Mouse (Mus musculus): Measurements from ENCODE around the gene Itpr2.
"Not testable (repeated sequence)": the region's sequence is repeated elsewhere in the genome, so short reads cannot be mapped to it uniquely, and the experiment has no call there.

The Itpr2 gene

GRCm38 (mm10) chr6:146502856-146503255 lies 833 bp upstream of the Itpr2 start:
- no peak for DNase-seq

- DNase-seq, result peak; percentile 87
These were observed 632 bp downstream of the Itpr2 start for GRCm38 (mm10) chr6:146501316-146501865.

GRCm38 (mm10) chr6:146500771-146501170 lies 1.3 kb downstream of the Itpr2 start:
- DNase-seq, result peak; percentile 41

- DNase-seq, result no peak
These were observed 1.8 kb downstream of the Itpr2 start for GRCm38 (mm10) chr6:146500206-146500605.

- DNase-seq, result no peak
These were observed 2.5 kb downstream of the Itpr2 start for GRCm38 (mm10) chr6:146499566-146499965.

DNA sequence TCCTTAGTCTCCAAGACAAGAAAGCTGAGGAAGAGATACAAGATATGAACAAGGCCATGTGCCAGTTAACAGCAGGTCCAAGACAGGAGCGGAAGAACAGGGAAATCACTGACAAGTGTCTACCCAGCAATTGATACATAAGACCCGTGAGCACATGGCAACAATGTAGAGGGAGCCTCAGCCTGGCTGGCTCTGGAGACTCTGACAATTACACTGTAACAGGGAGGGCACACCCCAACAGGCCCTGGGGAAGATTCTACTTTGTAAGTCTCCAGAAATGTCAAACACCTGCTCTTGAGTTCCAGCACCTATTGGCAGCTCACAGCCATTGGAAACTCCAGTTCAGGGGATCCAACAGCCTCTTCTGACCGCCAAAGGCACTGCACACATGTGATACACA lies 3.6 kb downstream of the Itpr2 start:
- no peak for DNase-seq

DNA sequence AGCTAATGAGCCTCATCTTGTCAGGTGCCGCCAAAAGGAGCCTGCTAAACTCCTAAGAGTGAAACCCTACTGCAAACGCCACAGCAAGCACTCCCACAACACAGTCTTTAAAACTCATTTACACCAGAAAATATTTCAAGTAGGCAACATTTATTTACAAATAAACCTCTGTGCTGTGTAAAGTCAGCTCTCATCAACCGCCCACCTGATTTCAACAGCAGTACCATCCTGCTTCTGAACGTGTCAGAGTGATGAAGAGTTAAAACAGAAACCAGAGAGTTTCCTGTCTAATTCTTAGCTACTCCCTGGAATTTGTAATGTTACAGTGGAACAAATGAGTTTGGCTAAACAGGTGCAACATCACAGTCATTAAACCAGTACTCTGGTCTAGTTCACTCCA lies 4.2 kb downstream of the Itpr2 start:
- DNase-seq, result no peak

GRCm38 (mm10) chr6:146497435-146497834 lies 4.6 kb downstream of the Itpr2 start:
- no peak for DNase-seq

GRCm38 (mm10) chr6:146491680-146492079 lies 10.3 kb downstream of the Itpr2 start:
- DNase-seq, result no peak

DNA sequence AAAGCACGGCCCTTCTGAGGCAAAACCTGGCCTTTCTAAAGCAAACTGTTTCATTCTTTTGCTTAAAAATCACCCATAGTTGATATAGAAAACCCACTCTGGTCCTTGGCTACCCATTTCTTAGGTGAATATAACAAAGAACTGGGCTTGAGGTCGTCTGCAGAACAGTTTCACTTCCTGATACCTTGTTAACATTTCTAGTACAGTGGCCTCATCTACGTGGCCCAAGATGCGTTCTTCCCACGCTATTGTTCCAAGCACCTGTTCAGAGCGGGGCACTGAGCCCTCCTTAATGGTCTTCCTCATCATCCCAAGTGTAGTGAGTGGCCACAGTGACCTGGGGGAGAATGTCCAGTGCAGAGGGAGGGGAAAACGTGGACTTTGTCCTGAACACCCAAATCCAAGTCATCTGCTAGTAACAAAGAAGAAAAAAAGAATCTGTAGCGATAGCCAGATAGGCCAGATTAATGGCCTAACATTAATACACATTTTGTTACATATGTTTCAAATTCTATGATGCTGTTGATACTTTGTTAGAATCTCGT lies 11.5 kb downstream of the Itpr2 start:
- no peak for DNase-seq

- peak; percentile 74 for DNase-seq
These were observed 12.2 kb downstream of the Itpr2 start for GRCm38 (mm10) chr6:146489841-146490240.

DNA sequence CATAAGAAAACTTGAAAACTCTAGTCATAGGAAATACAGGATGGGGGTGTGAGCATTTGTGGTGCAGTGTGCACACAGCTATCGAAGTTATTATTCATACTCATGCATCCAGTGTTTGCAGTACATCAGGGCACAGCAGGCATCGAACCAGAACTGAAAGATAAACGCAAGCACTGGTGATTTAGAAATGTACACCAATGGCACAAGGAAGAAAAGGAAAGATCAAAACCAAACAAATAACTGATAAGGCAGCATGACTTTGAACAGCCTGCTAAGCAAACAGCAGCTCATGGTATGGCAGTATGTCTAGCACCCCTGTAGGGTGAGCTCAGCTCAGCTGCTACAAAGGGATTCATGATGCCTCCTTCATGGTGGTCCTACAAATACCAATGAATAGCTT lies 13.3 kb downstream of the Itpr2 start:
- DNase-seq, result peak; percentile 27

DNA sequence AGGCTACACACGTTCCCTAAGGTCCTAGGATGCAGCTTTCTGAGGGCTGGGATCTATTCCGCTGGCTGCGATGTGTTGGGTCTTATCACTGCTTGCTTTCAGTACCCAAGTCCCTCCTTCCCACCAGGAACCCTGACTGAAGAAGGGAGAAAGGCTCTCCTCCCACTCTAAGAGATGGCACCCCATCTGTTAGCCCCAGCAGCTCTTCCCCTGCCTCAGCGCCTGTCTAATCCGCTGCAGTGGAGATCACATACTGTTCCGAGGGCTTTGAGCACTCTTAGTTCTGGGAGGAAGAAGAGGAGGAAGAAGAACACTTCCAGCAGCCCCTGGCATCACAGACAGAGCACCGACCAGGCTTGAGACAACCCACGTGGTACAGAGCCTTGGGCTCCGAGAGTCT lies 14.9 kb downstream of the Itpr2 start:
- no peak for DNase-seq

GRCm38 (mm10) chr6:146486073-146486472 lies 15.9 kb downstream of the Itpr2 start:
- DNase-seq, result no peak

GRCm38 (mm10) chr6:146481441-146481840 lies 20.6 kb downstream of the Itpr2 start:
- peak; percentile 67 for DNase-seq

GRCm38 (mm10) chr6:146480925-146481324 lies 21.1 kb downstream of the Itpr2 start:
- DNase-seq, result no peak

DNA sequence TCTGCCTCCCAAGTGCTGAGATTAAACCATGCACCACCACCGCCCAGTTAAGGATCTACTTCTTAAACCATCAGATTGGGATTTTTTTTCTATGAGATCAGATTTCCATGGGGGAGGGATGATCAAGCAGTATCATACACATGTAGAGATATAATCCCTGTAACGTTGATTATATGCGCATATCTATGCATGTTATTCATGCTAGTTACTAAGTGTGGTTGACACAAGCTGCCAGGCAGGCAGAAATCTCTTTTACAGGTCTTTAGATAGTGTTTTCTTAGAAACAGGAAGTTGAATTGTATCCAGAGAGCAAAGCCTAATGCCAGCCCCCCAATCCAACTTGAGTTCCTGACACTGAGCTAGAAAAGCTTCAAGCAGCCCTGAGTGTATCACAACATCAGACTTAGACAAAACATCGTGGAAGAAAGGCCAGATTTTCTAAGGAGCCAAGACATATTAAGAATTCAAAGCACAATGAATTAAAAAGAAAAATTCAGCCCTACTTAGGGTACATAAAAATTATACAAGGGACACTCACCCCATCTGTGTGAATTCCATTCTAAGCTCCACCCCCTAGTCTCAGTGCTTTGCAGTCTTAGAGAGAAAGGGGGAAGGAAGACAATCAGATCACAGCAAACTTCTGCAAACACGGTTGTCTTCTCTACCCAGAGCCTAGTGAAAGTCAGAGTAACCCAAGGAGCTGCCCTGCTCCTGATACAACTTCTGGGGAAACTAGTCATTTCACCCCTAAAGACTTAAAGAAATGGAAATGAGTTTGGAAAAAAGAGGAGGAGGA lies 22.9 kb downstream of the Itpr2 start:
- DNase-seq, result no peak

- DNase-seq, result no peak
These were observed 25.2 kb downstream of the Itpr2 start for GRCm38 (mm10) chr6:146476865-146477264.

GRCm38 (mm10) chr6:146474166-146474565 lies 27.9 kb downstream of the Itpr2 start:
- DNase-seq, result no peak

GRCm38 (mm10) chr6:146473216-146473955 lies 28.6 kb downstream of the Itpr2 start:
- DNase-seq, result no peak

GRCm38 (mm10) chr6:146470378-146470777 lies 31.6 kb downstream of the Itpr2 start:
- no peak for DNase-seq

- no peak for DNase-seq
These were observed 32.1 kb downstream of the Itpr2 start for GRCm38 (mm10) chr6:146469936-146470335.

DNA sequence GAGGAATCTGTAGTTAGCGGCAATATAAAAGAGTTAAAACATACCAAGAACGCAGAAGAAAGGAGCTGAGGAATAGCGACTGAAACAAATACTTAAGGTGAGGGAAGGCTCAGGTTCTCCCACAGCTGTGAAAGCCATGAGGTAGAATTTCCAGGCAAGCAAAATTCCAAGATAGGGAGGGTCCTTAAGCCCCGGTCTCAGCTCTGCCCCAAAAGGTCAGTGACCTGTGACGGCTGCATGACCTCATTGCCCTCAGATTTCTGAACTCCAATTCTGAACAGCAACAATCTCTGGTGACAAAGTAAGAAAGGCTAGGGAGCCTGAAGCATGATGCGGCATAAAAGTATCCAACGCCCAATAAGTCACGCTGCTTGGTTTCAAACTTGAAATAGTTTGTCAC lies 33.7 kb downstream of the Itpr2 start:
- DNase-seq, result no peak

- DNase-seq, result not testable (repeated sequence)
These were observed 37.4 kb downstream of the Itpr2 start for GRCm38 (mm10) chr6:146464645-146465042.
